Mouse (Mus musculus): ENCODE data around the gene Sgsh.
"Not testable (repeated sequence)": the region's sequence is repeated elsewhere in the genome, so short reads cannot be mapped to it uniquely, and the experiment has no call there.

The Sgsh gene

DNA sequence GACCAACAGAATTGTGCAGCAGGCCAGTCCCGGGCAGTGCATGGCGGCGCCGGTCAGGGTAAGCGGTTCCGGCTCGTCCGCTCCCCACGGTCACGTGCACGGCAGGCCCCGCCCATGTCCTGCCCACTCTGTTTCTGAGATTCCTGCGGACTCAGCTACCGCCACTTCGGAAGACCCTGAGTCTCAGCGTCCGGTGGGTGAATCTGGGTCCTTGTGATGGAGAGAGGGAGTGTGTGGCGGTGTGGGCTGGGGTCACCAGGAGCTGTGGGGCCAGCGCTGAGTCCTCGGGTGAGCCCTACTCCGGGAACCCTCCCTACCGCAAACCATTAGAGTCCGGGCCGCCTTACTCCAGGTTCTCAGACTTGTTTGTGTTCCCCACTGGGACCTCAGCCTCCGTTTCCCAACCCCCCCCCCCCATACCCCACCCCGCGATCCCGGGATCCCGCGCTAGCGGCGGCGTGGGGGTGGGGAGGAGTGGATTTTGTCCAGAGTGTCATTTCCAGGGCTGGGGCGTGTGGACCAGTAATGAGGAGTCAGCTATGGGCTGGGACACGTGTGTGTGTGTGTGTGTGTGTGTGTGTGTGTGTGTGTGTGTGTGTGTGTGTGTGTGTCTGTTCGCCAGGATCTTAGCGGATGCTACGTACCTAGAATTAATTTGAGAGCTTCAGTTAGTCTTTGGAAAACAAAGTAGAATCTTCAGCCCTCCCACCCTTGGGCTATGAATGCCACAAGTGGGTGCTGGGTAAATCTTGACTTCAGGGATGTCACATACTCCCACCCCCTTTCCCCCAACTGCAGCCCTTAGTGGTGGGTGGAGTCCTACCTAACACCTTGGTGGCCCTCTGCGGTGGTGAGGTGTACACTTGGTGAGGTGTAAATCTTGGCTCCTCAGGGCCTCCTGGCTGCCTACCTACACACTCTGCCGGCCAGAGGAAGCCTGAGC lies at the start of gene Sgsh, which contains the start of gene Slc26a11:
Gene Sgsh (minus strand): TSS at position 94 of the 943 bp plus-strand sequence.
Gene Slc26a11 (plus strand): TSS at position 115 of the 943 bp plus-strand sequence.
- DNase-seq: peak; percentile 64 to 68

GRCm38 (mm10) chr11:119404627-119405026 lies 49.3 kb upstream of the Sgsh start:
- no peak for DNase-seq

DNA sequence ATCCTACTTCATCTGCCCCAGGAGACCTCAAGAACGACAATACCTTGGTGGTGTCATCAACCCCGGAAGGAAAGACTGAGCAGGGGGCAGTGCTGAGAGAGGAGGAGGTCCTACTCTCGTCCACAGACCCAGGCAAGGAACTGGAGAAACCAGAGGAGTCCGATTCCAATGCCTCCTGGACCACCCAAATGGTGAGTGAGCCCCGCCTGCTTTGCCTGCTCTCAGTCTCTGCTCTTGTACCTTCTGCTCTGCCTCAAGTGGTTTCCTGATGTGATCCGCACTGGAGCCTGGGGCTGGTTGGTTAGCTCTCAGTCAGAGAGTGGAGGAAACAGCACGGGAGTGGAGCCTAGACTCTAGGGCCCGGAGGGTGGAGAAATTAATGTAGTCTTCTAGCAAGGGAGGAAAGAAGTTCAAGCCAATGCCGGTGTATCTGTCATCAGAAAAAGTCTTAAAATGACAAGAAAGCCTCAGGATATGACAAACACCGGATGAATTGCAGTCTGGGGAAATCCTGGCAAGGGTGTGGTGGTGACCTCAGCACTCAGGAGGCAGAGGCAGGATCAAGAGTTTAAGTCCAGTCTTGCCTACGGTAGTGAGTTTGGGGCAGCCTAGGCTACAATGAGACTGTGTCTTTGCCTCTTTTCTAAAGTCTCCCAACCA lies 47.3 kb upstream of the Sgsh start:
- no peak for DNase-seq

- no peak for DNase-seq
Observed at GRCm38 (mm10) chr11:119396461-119396860, 41.1 kb upstream of the Sgsh start.

DNA sequence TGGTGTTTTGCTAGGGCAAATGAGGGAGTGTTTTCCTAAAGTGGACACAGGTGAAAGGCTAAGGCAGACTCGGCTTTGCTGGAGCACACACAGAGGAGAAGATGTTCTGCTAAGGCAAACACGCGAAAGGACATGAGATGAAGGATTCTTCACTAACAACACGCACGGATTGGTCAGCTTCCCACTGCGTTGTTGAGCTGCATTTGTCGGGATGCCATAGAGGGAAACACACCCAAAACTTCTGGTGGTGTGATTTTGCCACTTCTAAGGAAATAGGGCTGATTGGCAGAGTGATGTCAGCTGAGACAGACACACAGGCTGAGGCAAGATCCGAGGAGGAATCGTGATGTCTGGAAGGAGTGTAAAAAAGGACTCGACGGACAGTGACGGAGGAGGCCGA lies 40.6 kb upstream of the Sgsh start:
- DNase-seq: no peak

DNA sequence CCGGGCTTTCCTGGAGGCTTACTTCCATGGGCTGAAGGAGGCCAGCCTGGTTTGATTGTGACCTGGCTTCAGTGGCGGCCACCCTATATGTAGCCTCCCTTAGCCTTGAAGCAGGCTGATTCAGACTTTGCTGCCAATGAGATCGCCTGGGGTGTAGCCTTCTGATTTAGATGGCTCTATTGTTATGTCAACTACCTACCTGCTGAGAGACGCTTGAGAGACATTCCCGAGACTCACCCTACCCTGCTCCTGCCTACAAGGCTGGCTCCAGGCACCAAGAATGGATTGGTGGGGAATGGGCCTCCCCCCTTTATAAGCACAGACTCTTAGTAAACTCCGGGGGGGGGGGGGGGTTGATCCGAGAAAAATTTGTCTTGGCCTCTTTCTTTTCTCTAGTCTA lies 40.1 kb upstream of the Sgsh start:
- no peak for DNase-seq

DNA sequence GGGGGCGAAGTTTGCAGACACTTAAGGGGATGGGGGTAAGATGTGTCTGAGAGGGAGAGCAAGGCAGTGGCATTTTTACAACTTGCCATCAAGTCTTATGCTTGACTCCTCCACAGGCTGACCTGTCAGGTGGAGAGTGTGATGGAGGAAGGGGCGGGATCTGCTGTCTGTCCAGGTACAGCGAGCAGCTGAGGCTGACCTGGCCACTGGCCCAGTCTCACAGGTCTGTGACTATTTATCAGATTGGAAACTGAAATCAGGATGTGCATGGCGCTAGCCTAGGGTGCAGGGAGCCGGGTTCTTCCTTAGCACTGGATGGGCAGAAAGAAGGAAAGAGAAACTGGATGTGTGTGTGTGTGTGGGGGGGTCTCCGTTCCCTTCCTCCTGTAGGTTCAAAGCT lies 38.9 kb upstream of the Sgsh start:
- DNase-seq: no peak

- no peak for DNase-seq
Observed at GRCm38 (mm10) chr11:119393483-119393804, 38.1 kb upstream of the Sgsh start.

DNA sequence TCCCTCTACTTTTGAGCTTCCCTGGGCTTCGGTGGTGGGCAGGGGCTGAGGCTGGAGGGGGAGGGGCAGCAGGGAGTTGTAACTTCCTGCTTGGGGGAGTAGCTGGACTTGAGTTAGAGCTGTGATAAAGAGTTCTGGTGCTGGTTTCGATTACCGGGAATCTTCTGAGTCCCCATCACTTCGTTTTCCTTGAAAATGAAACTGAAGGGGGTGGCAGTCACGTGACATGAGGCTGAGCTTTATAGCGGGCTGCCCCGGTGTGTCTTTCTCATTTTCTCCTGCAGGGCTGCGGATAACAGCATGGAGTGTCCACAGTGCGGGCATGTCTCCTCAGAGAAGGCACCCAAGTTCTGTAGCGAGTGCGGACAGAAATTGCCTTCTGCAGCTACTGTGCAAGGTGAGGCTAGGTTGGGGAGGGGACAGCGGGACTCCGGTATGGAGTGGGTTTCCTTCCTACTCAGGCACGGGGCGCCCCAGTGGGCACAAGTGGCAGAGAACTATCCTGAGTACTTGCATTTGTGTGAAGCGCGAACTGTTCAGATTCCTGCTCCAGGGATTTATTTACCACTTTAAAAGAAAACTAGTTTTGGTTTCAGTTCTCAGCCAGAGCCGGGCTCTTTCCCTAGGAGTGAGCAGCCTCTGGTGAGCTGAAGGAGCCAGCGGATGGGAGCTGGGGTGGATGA lies 37.6 kb upstream of the Sgsh start, which contains the start of gene Rnf213:
Gene Rnf213 (plus strand): TSS at position 301 of the 683 bp plus-strand sequence.
- peak; percentile 42 to 63 for DNase-seq

DNA sequence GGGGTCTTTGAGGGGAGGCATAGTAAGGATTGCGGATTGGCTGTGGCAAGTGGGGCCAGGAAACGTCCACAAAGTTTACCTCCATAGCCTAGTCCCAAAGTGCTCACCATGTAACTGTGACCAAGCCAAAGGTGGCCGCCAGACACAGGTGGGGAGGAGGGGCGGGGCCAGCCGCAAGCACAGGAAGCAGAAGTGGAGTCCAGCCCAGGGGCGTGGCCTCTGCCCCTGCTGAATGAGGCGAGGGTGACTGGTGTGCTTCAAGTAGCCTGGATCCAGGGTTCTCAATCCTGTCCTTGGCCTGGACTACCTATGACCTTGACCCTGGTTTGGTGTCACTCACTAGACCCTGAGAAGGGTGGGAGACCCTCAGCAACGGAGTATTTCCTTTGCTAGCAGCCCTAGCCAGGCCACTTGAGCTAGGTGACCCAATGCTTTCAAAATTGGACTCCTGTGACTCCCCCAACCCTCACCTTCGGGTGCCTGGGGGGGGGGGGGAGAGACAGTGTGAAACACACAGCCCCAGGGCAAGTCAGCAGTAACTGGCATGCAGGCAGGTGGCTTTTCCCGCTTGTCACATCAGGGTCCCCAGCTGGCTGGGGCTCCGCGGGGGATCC lies 36.8 kb upstream of the Sgsh start:
- peak; percentile 75 to 80 for DNase-seq

GRCm38 (mm10) chr11:119391386-119392000 lies 36.2 kb upstream of the Sgsh start:
- DNase-seq: no peak

- peak; percentile 71 to 73 for DNase-seq
Observed at GRCm38 (mm10) chr11:119390271-119391231, 35.2 kb upstream of the Sgsh start.

- DNase-seq: peak; percentile 23 to 34
Observed at GRCm38 (mm10) chr11:119389851-119390270, 34.5 kb upstream of the Sgsh start.

DNA sequence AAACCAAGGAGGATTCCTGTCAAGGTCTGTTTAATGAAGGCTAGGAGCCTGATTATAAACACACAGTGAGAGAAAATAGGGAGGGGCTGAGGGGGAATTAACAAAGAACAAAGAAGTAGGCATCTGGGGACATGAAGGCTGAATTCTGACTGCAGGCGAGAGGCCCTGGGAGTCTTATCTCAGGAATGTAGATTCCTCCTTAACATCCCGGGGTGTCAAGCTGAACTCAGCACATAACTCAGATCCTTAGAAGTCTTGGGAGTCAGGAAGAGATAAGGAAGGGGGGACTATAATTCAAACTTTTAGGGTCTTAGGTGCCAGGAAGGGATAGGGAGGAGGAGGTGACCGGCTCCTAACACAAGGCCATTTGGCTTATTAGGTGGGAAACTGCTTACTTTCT lies 31.9 kb upstream of the Sgsh start:
- not testable (repeated sequence) for DNase-seq

DNA sequence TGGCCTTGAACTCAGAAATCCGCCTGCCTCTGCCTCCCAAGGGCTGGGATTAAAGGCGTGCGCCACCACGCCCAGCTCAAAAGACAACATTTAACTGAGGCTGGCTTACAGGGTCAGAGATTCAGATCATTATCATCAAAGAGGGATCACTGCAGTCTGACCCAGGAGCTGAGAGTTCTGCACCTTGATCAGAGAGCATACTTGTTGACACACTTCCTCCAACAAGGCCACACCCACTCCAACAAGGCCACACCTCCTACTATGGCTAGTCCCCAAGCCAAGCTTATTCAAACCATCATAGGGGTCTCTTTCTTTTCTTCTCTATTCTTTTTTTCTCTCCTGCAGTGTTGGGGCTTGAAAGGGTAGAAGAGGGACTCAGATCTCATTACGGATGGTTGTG lies 31.0 kb upstream of the Sgsh start:
- peak in 1 of 2 experiments; percentile 32 for DNase-seq

GRCm38 (mm10) chr11:119384904-119385303 lies 29.6 kb upstream of the Sgsh start:
- peak; percentile 55 to 74 for DNase-seq

- no peak for DNase-seq
Observed at GRCm38 (mm10) chr11:119382338-119382850, 27.1 kb upstream of the Sgsh start.

DNA sequence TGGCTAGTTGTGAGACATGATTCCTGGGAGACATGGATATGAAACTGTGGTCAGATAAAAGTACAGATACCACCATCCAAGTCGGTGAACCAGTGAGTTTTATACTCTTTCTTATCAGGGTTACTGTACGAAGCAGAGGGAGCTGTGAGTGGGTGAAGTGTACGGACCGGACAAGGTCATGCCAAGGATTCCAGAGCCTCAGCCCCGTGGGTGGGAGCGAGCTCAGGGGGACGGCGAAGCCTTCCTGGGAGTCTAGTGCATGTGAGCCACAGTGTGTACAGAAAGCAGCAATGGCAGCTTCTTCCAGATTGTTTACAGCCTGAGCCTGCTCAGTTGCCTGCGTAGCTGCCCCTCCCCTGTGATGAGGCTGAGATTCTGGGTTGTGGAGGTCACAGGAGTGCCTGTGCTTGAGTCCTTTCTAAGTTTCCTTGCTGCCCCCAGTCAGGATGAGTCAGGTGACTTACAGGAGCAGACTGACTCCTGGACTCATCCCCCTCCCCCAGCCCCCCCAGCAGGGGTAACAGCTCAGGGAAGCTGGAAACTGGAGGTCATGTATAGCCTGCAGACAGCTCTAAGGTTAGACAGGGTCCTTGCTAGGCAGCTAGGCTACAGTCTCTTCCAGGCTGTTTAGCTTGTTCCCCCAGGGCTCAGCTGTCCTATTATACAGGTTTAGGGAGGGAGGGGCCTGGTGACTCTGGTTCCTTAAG lies 26.4 kb upstream of the Sgsh start:
- no peak for DNase-seq

- DNase-seq: no peak
Observed at GRCm38 (mm10) chr11:119378551-119378950, 23.2 kb upstream of the Sgsh start.

- DNase-seq: no peak
Observed at GRCm38 (mm10) chr11:119377326-119377725, 22.0 kb upstream of the Sgsh start.
